ENCODE assay signal across 9 mouse cellular contexts in genomic region chr2:35273536-35273935, GRCm38 (mm10). TPM values are rescaled to one million over a fixed set of nuclear protein-coding genes. Genes with fewer than 3 reads are reported as not detected.
DNase-seq lines count a peak whose midpoint lies in the region; ATAC-seq and TF ChIP-seq lines count a peak whose summit lies in the region.
"Had no signal": no experiment of that assay in that cellular context is flagged by ENCODE, and none has a peak within 500 bp of the region (broad histone marks: within the 10 kb centered on the region; RNA-seq: fewer than 3 reads in every experiment).

No protein-coding gene starts in this region.

- no peak overlapping the region for H3K4me3 ChIP-seq in hindbrain, embryonic 10.5 days
- H3K4me3 ChIP-seq in hindbrain, embryonic 14.5 days (replicated peaks; ENCODE audit: low read length): no peak overlapping the region
- H3K4me3 ChIP-seq in olfactory bulb, adult 2 months (ENCODE audit: insufficient read depth, low read depth, low read length): no peak overlapping the region
- no peak overlapping the region for H3K4me3 ChIP-seq in midbrain, embryonic 14.5 days (replicated peaks; ENCODE audit: low read depth, low read length)
- H3K4me3 ChIP-seq: neural tube, embryonic 12.5 days had no signal

- TF ChIP-seq POLR2A in brain, embryonic 14.5 days (IDR thresholded peaks at IDR 0.05; ENCODE audit: borderline replicate concordance, extremely low read depth, insufficient read depth, insufficient read length, poor library complexity, severe bottlenecking): no peak
- no peak for TF ChIP-seq POLR2A in olfactory bulb, adult 2 months (IDR thresholded peaks at IDR 0.05; ENCODE audit: insufficient read depth, low read depth, low read length)

- H3K9me3 ChIP-seq in hindbrain, embryonic 10.5 days: no peaks in the 10 kb centered on the region
- H3K9me3 ChIP-seq in hindbrain, embryonic 14.5 days (ENCODE audit: control insufficient read depth, low read length): no peaks in the 10 kb centered on the region
- no peaks in the 10 kb centered on the region for H3K9me3 ChIP-seq in midbrain, embryonic 14.5 days (ENCODE audit: control insufficient read depth, low read length)
- H3K9me3 ChIP-seq: neural tube, embryonic 12.5 days had no signal

- peak overlapping the region; percentile 73 for H3K27ac ChIP-seq in hindbrain, embryonic 10.5 days
- H3K27ac ChIP-seq in hindbrain, embryonic 14.5 days: no peak overlapping the region
- H3K27ac ChIP-seq in olfactory bulb, adult 2 months (ENCODE audit: insufficient read depth, low read depth, low read length): peak overlapping the region; percentile 98
- no peak overlapping the region for H3K27ac ChIP-seq in midbrain, embryonic 14.5 days (replicated peaks; ENCODE audit: low read depth, low read length)
- H3K27ac ChIP-seq: neural tube, embryonic 12.5 days had no signal

- H3K9ac ChIP-seq in hindbrain, embryonic 14.5 days: no peak overlapping the region
- no peak overlapping the region for H3K9ac ChIP-seq in midbrain, embryonic 14.5 days (replicated peaks; ENCODE audit: low read length)
- H3K9ac ChIP-seq: neural tube, embryonic 12.5 days had no signal

- H3K4me1 ChIP-seq in hindbrain, embryonic 10.5 days (replicated peaks): peaks cover 35% of the 10 kb centered on the region
- no peaks in the 10 kb centered on the region for H3K4me1 ChIP-seq in hindbrain, embryonic 14.5 days (replicated peaks; ENCODE audit: control insufficient read depth, insufficient read depth, low read length)
- peaks cover 54% of the 10 kb centered on the region for H3K4me1 ChIP-seq in olfactory bulb, adult 2 months (ENCODE audit: control insufficient read depth, insufficient read depth, low read length)
- 0 out of 2 replicates have a peak, but pooled peaks cover 3% of the 10 kb centered on the region for H3K4me1 ChIP-seq in midbrain, embryonic 14.5 days (ENCODE audit: control insufficient read depth, insufficient read depth, low read length)

- H3K27me3 ChIP-seq in hindbrain, embryonic 10.5 days (ENCODE audit: insufficient read depth, poor library complexity, severe bottlenecking): peaks cover 6% of the 10 kb centered on the region; the same call in 1 of the 2 replicates
- no peaks in the 10 kb centered on the region for H3K27me3 ChIP-seq in hindbrain, embryonic 14.5 days (ENCODE audit: control insufficient read depth, insufficient read depth, low read length)
- no peaks in the 10 kb centered on the region for H3K27me3 ChIP-seq in midbrain, embryonic 14.5 days (ENCODE audit: control insufficient read depth, insufficient read depth, low read length)
- H3K27me3 ChIP-seq: neural tube, embryonic 12.5 days had no signal

- no peaks in the 10 kb centered on the region for H3K36me3 ChIP-seq in hindbrain, embryonic 10.5 days
- no peaks in the 10 kb centered on the region for H3K36me3 ChIP-seq in hindbrain, embryonic 14.5 days (replicated peaks; ENCODE audit: control insufficient read depth, insufficient read depth)
- no peaks in the 10 kb centered on the region for H3K36me3 ChIP-seq in midbrain, embryonic 14.5 days (ENCODE audit: control insufficient read depth, insufficient read depth, low read length)
- H3K36me3 ChIP-seq: neural tube, embryonic 12.5 days had no signal

- no peak overlapping the region for H3K4me2 ChIP-seq in hindbrain, embryonic 14.5 days (replicated peaks)
- no peak overlapping the region for H3K4me2 ChIP-seq in midbrain, embryonic 14.5 days (ENCODE audit: low read length)
- H3K4me2 ChIP-seq: neural tube, embryonic 12.5 days had no signal

- no peak for ATAC-seq in hindbrain, embryonic 14.5 days (ENCODE audit: low FRiP score)
- no peak for ATAC-seq in monocyte, adult 5-6 weeks (replicated peaks; ENCODE audit: insufficient number of reproducible peaks, low FRiP score, low TSS enrichment, poor library complexity, severe bottlenecking)
- no peak for ATAC-seq in midbrain, embryonic 14.5 days (ENCODE audit: low FRiP score, low TSS enrichment)

- 44% methylated on average over 2 of the region's 2 CpGs for WGBS in hindbrain, embryonic 10.5 days
- 33% methylated on average over 2 of the region's 2 CpGs for WGBS in hindbrain, embryonic 14.5 days
- 4% methylated on average over 2 of the region's 2 CpGs for WGBS in olfactory bulb, adult 2 months
- 57% methylated on average over 2 of the region's 2 CpGs for WGBS in midbrain, embryonic 14.5 days

- no peak for TF ChIP-seq CTCF in brain, embryonic 14.5 days (IDR thresholded peaks at IDR 0.05; ENCODE audit: borderline replicate concordance, extremely low read depth, insufficient read depth, insufficient read length)
- TF ChIP-seq CTCF in olfactory bulb, adult 2 months (IDR thresholded peaks at IDR 0.05; ENCODE audit: insufficient read depth, low read depth, low read length): no peak

- peak; percentile 29 for DNase-seq in hindbrain, embryonic 10.5 days (ENCODE audit: low spot score)
- no peak for DNase-seq in hindbrain, embryonic 14.5 days (ENCODE audit: low spot score)
- peak; percentile 22 for DNase-seq in brain, embryonic 14.5 days (ENCODE audit: low read depth)
- DNase-seq in heart, adult 9 months (ENCODE audit: low spot score in 2 of 2): peak; percentile 81 to 83
- DNase-seq in kidney, postnatal 14 days: peak; percentile 71
- no peak for DNase-seq in midbrain, embryonic 14.5 days

RNA-seq across cellular contexts. Expression of gene Gsn, which starts 17.4 kb away (rescaled TPM):
- polyA plus RNA-seq in hindbrain, embryonic 10.5 days (2016; fragmentation: Nextera tagmentation; extraction: Ambion mirVana): 20.4 and 33.7 TPM in 2 replicates
- 30.2 and 31.4 TPM in 2 replicates for polyA plus RNA-seq in hindbrain, embryonic 14.5 days (2014; fragmentation: Nextera tagmentation; extraction: Ambion mirVana)
- polyA plus RNA-seq in brain, embryonic 14.5 days (2012; rRNA removed): 21.6 and 26.6 TPM in 2 replicates
- polyA plus RNA-seq in olfactory bulb, adult 2 months (2012; ENCODE audit: insufficient read depth, insufficient read length, low replicate concordance, missing spikeins): not detected in 2 replicates
- 36.7 to 46.1 TPM (median 45.9 TPM) in 3 replicates for total RNA-seq in monocyte, adult 5-6 weeks (2017)
- polyA plus RNA-seq in midbrain, embryonic 14.5 days (2014; fragmentation: Nextera tagmentation; extraction: Ambion mirVana): 8.8 and 18.9 TPM in 2 replicates

Comparison
In these comparisons a context has a peak if more than half of its experiments do, and no peak if none do; other contexts are left out.
1. DNase-seq: peak in hindbrain, embryonic 10.5 days (single experiment), brain, embryonic 14.5 days (single experiment), heart, adult 9 months (2 of 2) and kidney, postnatal 14 days (single experiment); none in hindbrain, embryonic 14.5 days (single experiment) and midbrain, embryonic 14.5 days (single experiment).
2. H3K27ac ChIP-seq: peak in hindbrain, embryonic 10.5 days (single experiment) and olfactory bulb, adult 2 months (single experiment); none in hindbrain, embryonic 14.5 days (single experiment) and midbrain, embryonic 14.5 days (single experiment).